Mouse (Mus musculus): ENCODE measurements around the gene Smok3c.

DNA sequence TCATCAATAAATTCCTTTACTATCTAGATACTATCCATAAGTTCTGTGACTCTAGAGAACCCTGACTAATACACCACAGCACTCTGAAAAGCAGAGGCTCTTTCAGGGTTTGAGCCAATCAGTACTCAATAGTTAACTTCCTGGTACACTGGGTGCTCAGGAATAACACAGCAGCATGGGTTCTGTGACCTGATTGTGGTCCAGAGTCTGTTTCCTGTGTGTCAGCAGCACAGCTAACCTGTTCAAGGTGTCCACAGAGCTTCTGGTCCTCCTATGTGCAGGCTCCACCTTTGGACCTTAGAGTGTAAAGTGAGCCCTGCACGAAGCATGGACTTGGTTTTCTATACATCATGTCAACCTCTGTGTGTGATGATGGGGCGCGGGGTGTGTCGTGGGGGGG lies 20.8 kb downstream of the Smok3c start:
- TF ChIP-seq POLR2A (IDR thresholded peaks at IDR 0.05; ENCODE audit: control insufficient read depth in 1 of 2, insufficient read depth in 1 of 2, low read depth in 1 of 2, low read length in 2 of 2, poor library complexity in 1 of 2) (no peak), CTCF (IDR thresholded peaks at IDR 0.05 in 2 of 3, conservative IDR thresholded peaks at IDR 0.05 in 1 of 3; ENCODE audit: control insufficient read depth in 1 of 3, insufficient read depth in 1 of 3, low read depth in 2 of 3, low read length in 3 of 3, poor library complexity in 1 of 3, severe bottlenecking in 1 of 3) (no peak), E2F4 (IDR thresholded peaks at IDR 0.05; ENCODE audit: borderline replicate concordance, low read depth, low read length) (no peak), TAL1 (IDR thresholded peaks at IDR 0.05; ENCODE audit: low read length) (no peak), ZC3H11A (IDR thresholded peaks at IDR 0.05; ENCODE audit: low read depth, low read length) (no peak), ELF1 (IDR thresholded peaks at IDR 0.05; ENCODE audit: low read depth, low read length) (no peak), MAFK (IDR thresholded peaks at IDR 0.05; ENCODE audit: borderline replicate concordance, low read depth, low read length) (no peak), EP300 (IDR thresholded peaks at IDR 0.05; ENCODE audit: low read depth in 1 of 2, low read length in 2 of 2) (no peak), RAD21 (IDR thresholded peaks at IDR 0.05; ENCODE audit: low read depth, low read length) (no peak), USF1 (IDR thresholded peaks at IDR 0.05; ENCODE audit: low read depth, low read length) (no peak), UBTF (IDR thresholded peaks at IDR 0.05; ENCODE audit: borderline replicate concordance, insufficient read depth, low read depth, low read length) (no peak)
